Mouse (Mus musculus) kidney, adult 8-10 months (tissue): ENCODE measurements at regions not wholly inside any gene's neighbourhood (a gene's known extent, or its start where the extent isn't known, plus 50 kb on each side); places are given as distances from the start of the nearest gene placed in this dataset.

Experiments
- DNase-seq, 2 experiments: peaks; one replicate each; pipeline ENCODE4 v3.0.0; 2022

GRCm38 (mm10) chr19:30433141-30433540 is 116.3 kb downstream of the Dkk1 start:
- no peak for DNase-seq

GRCm38 (mm10) chr19:30435054-30435738 is 114.3 kb downstream of the Dkk1 start:
- no peak for DNase-seq

- no peak for DNase-seq
Observed at GRCm38 (mm10) chr19:30450869-30451542, 98.5 kb downstream of the Dkk1 start.

GRCm38 (mm10) chr19:30451543-30451920 is 97.9 kb downstream of the Dkk1 start:
- no peak for DNase-seq

- no peak for DNase-seq
Observed at GRCm38 (mm10) chr19:30452671-30453070, 96.8 kb downstream of the Dkk1 start.

GRCm38 (mm10) chr19:30483436-30483835 is 66.0 kb downstream of the Dkk1 start:
- DNase-seq: no peak

- no peak for DNase-seq
Observed at GRCm38 (mm10) chr19:30489786-30490185, 59.7 kb downstream of the Dkk1 start.

GRCm38 (mm10) chr19:30490916-30491315 is 58.5 kb downstream of the Dkk1 start:
- DNase-seq: no peak
